Mouse (Mus musculus): ENCODE results near the gene Prrg2. TPM values are rescaled to one million over a fixed set of nuclear protein-coding genes. Genes with fewer than 3 reads are reported as not detected.
A peak's percentile ranks its signal among the peaks of the same experiment; 100 is the strongest.

Prrg2 gene
- polyA plus RNA-seq, 1 experiment from 2014 or later = 17.9 TPM

DNA sequence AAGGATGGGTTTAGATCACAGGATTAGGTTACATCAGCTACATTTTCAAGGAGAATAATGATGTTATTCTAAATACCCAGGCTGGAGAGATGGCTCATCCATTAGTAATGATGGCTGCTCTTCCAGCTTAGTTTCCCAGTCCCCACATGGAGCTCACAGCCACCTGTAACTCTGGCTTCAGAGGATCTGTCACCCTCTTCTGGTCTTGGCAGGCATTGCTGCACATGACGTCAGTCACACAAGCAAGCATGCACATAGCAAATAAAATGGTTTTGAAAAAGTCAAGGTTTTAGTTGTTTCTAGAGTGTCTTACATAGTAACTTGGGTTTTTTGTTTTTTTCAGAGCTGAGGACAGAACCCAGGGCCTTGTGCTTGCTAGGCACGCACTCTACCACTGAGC is 9.8 kb upstream of the Prrg2 start:
- no peak overlapping the region for H3K27ac ChIP-seq
- H3K27me3 ChIP-seq (replicated peaks) = no peaks in the 10 kb centered on the region
- H3K4me3 ChIP-seq = no peak overlapping the region
- no peak overlapping the region for H3K9ac ChIP-seq
- no peak for ATAC-seq (ENCODE audit: low FRiP score, low read depth)
- peaks cover 31% of the 10 kb centered on the region for H3K36me3 ChIP-seq
- 79% methylated on average over 2 of the region's 2 CpGs for WGBS
- H3K4me1 ChIP-seq = no peaks in the 10 kb centered on the region
- no peak overlapping the region for H3K4me2 ChIP-seq (replicated peaks)
- H3K9me3 ChIP-seq = no peaks in the 10 kb centered on the region

DNA sequence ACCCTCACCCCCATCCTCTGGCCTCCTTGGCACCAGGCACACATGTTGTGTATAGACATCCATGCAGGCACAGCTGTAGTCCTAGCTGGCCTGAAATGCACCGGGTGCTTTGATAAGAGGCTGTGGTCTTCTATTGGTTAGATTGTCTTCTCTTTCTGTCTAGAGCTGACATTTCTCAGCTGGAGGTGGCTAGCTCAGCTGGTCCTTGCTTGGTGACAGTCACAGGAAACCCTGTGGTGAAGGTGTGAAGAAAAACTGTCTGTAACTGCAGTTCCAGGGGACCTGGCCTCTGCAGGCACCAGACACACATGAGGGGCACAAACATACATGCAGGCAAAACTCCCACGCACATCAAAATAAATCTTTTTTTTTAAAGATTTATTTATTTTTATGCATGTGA is 7.2 kb upstream of the Prrg2 start:
- H3K9me3 ChIP-seq = no peaks in the 10 kb centered on the region
- H3K4me2 ChIP-seq (replicated peaks) = no peak overlapping the region
- H3K4me3 ChIP-seq = no peak overlapping the region
- no peaks in the 10 kb centered on the region for H3K4me1 ChIP-seq
- ATAC-seq (ENCODE audit: low FRiP score, low read depth) = no peak
- 89% methylated on average over 2 of the region's 2 CpGs for WGBS
- H3K27ac ChIP-seq = no peak overlapping the region
- peaks cover 13% of the 10 kb centered on the region; the same call in 1 of the 2 replicates for H3K36me3 ChIP-seq
- H3K27me3 ChIP-seq (replicated peaks) = no peaks in the 10 kb centered on the region
- no peak overlapping the region for H3K9ac ChIP-seq

GRCm38 (mm10) chr7:45068000-45068318 is 5.5 kb upstream of the Prrg2 start:
- Histone ChIP-seq H3K4me3 (no peak overlapping the region), H3K4me2 (replicated peaks) (no peak overlapping the region), H3K36me3 (no peaks in the 10 kb centered on the region), H3K9ac (no peak overlapping the region), H3K4me1 (peaks cover 10% of the 10 kb centered on the region; the same call in 1 of the 2 replicates), H3K9me3 (no peaks in the 10 kb centered on the region), H3K27ac (no peak overlapping the region), H3K27me3 (replicated peaks) (no peaks in the 10 kb centered on the region)
- 42% methylated on average over 5 of the region's 5 CpGs for WGBS
- 0 out of 2 replicates have a peak, but pooled peaks have one; percentile 48 for ATAC-seq (ENCODE audit: low FRiP score, low read depth)

- 77% methylated on average over 4 of the region's 4 CpGs for WGBS
- no peak for ATAC-seq (ENCODE audit: low FRiP score, low read depth)
These were observed 4.9 kb upstream of the Prrg2 start for GRCm38 (mm10) chr7:45067190-45067999.

GRCm38 (mm10) chr7:45061532-45062075 is 873 bp downstream of the Prrg2 start:
- Histone ChIP-seq H3K9ac (peak overlapping the region; percentile 39; the same call in 1 of the 2 replicates), H3K27me3 (replicated peaks) (no peaks in the 10 kb centered on the region), H3K4me2 (replicated peaks) (peak overlapping the region; percentile 72), H3K4me1 (peaks cover 30% of the 10 kb centered on the region), H3K9me3 (no peaks in the 10 kb centered on the region), H3K27ac (no peak overlapping the region), H3K4me3 (peak overlapping the region; percentile 53), H3K36me3 (no peaks in the 10 kb centered on the region)
- WGBS = 16% methylated on average over 11 of the region's 11 CpGs
- ATAC-seq (ENCODE audit: low FRiP score, low read depth) = no peak

More at GRCm38 (mm10) chr7:45067190-45067999, 4.9 kb upstream of the Prrg2 start:
- H3K36me3 ChIP-seq = no peaks in the 10 kb centered on the region
- no peak overlapping the region for H3K4me3 ChIP-seq
- H3K27me3 ChIP-seq (replicated peaks) = no peaks in the 10 kb centered on the region
- H3K4me2 ChIP-seq (replicated peaks) = no peak overlapping the region
- H3K4me1 ChIP-seq = peaks cover 10% of the 10 kb centered on the region; the same call in 1 of the 2 replicates
- no peaks in the 10 kb centered on the region for H3K9me3 ChIP-seq
- no peak overlapping the region for H3K9ac ChIP-seq
- no peak overlapping the region for H3K27ac ChIP-seq

GRCm38 (mm10) chr7:45060632-45061122 is 1.8 kb downstream of the Prrg2 start:
- WGBS = 94% methylated on average over 6 of the region's 6 CpGs
- no peak for ATAC-seq (ENCODE audit: low FRiP score, low read depth)
- H3K4me2 ChIP-seq (replicated peaks) = no peak overlapping the region

DNA sequence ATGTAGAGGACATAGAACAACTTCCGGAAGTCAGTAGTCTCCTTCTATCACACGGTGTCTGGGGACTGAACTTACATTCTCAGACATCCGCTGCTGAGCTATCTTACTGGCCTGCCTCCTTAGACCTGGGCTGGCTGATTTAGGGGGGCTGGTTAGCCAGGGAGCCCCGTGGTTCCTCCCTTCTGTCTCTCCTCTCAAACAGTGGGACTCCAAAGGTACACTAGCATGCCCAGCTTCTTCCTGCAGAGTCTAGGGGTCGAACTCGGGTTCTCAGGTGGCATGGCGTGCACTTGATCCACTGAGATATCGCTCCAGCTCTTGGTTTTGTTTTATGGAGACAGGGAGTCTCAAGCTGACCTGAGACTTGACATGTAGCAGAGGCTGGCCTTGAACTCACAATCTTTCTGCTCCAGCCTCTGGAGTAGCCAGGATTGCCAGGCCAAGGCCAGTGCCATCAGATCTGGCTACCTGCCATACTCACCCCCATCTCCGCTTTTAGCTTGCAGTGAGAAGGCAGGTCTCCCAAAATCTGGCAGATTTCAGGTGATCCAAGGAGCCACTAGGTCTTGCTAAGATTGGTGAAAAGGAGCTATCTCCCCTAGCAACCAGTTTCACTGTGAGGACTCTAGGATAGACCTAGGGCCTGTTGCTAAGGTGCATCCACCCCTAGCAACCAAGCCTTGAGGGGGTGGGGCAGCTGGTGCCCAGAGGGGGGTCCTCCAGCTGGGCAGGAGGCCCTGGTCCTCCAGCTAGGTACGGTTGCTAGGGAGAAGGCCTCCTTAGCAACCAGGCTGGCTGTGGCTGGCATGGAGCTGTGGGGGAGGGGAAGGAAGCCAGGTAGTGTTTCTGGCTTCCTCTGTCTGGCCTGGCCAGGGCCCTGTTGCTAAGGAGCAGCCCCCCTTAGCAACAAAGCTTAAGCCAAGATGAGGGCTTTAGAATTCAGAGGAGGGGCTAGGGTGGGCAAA is 3.6 kb downstream of the Prrg2 start:
- H3K27me3 ChIP-seq (replicated peaks) = no peaks in the 10 kb centered on the region
- H3K27ac ChIP-seq = no peak overlapping the region
- no peaks in the 10 kb centered on the region for H3K9me3 ChIP-seq
- 78% methylated on average over 10 of the region's 10 CpGs for WGBS
- H3K36me3 ChIP-seq = no peaks in the 10 kb centered on the region
- no peak overlapping the region for H3K9ac ChIP-seq
- peak overlapping the region; percentile 6; the same call in 1 of the 2 replicates for H3K4me2 ChIP-seq (replicated peaks)
- no peak for ATAC-seq (ENCODE audit: low FRiP score, low read depth)
- H3K4me3 ChIP-seq = no peak overlapping the region
- H3K4me1 ChIP-seq = peaks cover 30% of the 10 kb centered on the region

More at GRCm38 (mm10) chr7:45060632-45061122, 1.8 kb downstream of the Prrg2 start:
- Histone ChIP-seq H3K4me1 (peaks cover 30% of the 10 kb centered on the region), H3K36me3 (no peaks in the 10 kb centered on the region), H3K27me3 (replicated peaks) (no peaks in the 10 kb centered on the region), H3K27ac (no peak overlapping the region), H3K9me3 (no peaks in the 10 kb centered on the region), H3K9ac (no peak overlapping the region), H3K4me3 (no peak overlapping the region)

GRCm38 (mm10) chr7:45056972-45057348 is 5.5 kb downstream of the Prrg2 start:
- H3K4me2 ChIP-seq (replicated peaks) = no peak overlapping the region
- no peak overlapping the region for H3K27ac ChIP-seq
- H3K4me1 ChIP-seq = peaks cover 22% of the 10 kb centered on the region
- no peaks in the 10 kb centered on the region for H3K36me3 ChIP-seq
- H3K9me3 ChIP-seq = no peaks in the 10 kb centered on the region
- H3K27me3 ChIP-seq (replicated peaks) = no peaks in the 10 kb centered on the region
- H3K9ac ChIP-seq = no peak overlapping the region
- no peak for ATAC-seq (ENCODE audit: low FRiP score, low read depth)
- H3K4me3 ChIP-seq = no peak overlapping the region

DNA sequence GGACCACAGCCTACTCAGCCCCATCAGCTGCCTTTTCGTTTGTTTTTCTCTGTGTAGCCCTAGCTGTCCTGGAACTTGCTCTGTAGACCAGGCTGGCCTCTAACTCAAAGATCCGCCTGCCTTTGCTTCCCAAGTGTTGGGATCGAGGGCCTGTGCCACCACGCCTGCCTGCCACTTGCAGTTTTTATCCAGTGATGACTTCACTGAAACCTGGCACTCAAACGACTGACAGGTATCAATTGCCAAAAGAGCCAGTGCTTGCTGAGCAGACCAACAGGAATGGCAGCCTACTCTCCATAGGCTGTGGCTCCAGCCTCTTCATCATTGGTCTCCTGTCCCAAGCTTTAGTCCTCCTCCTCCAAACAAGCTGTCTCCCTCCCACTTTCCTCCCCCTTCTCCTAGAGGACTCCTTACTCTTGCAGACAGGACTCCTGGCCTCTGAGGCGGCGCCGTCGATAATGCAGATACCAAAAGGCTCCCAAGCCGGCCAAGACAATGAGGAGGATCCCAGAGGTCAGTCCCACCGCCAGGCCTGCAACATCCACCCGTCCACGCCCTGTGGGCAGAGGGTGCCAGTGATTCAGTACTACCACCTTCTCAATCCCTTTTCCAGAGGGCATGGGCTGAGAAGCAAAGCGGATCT is 6.0 kb downstream of the Prrg2 start:
- no peak for ATAC-seq (ENCODE audit: low FRiP score, low read depth)
- peaks cover 24% of the 10 kb centered on the region for H3K4me1 ChIP-seq
- no peak overlapping the region for H3K9ac ChIP-seq
- no peak overlapping the region for H3K4me3 ChIP-seq
- no peak overlapping the region for H3K4me2 ChIP-seq (replicated peaks)
- 68% methylated on average over 14 of the region's 14 CpGs for WGBS
- H3K36me3 ChIP-seq = no peaks in the 10 kb centered on the region
- no peaks in the 10 kb centered on the region for H3K27me3 ChIP-seq (replicated peaks)
- H3K27ac ChIP-seq = no peak overlapping the region
- H3K9me3 ChIP-seq = no peaks in the 10 kb centered on the region

DNA sequence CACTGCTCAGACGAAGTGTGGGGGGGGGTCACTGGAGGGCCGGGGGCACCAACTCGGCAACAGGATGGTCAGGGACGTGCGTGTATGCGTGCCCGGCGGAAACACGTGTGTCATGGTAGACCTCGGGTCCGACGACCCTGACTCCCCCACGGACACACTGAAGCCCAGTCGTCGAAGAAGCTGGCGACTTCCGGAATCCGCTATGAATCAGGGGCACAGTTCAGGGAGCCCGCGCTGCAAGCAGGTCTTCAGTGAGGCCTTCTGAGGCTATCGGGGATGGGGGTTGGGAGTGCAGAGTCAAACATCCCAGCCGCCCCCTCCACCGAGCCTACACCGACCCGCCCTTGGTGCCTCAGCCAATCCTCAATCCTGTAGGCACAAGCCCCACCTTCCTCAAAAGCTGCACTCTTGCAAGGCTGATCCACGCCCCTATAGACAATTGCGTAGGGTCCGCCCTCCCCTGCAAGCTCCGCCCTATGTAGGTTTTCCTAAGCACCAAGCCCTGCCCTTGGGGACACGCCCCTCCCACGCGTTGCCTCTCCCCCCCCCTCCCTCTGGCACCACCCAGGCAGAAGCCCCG is 8.5 kb downstream of the Prrg2 start:
- peak overlapping the region; percentile 91 for H3K4me2 ChIP-seq (replicated peaks)
- ATAC-seq (ENCODE audit: low FRiP score, low read depth) = peak; percentile 86
- WGBS = under 1% methylated on average over 33 of the region's 33 CpGs

DNA sequence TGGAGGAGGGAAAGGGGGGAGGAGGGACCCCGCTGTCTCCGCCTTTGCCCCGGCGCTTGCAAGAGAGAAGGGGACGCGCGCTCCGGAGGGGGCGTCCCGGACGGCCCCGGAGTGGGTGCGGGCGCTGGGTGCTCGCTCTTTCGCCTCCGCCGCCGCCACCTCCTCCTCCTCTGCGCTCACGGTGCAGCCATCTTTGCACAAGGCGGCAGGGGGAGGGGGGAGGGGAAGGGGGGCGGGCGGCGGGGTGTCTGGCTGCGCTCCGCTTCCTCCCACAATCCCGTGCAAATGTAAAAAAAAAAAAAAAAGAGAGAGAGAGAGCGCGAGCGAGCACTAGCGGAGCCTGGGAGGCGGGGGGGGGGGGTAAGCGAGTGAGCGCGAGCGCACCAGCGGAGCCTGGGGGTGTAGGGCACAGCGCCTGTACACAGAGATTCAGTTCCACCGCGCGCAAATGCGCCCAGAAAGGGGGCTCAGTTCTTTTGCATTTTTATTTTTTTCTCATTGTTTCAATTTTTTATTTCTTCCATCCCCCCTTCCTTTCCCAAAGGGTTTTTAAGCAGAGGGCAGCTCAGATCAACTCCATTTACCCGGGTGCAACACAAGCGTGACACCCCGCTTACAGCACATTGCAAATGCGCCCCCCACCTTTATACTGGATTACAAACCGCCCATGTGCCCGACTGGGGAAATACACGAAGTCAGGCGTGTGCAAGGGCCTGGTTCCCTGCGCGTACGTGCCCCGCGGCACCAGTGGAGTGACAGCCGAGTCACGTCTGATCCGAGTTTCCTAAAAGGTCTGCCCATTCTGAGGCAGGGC is 9.2 kb downstream of the Prrg2 start:
- no peaks in the 10 kb centered on the region for H3K27me3 ChIP-seq (replicated peaks)
- peak overlapping the region; percentile 87 for H3K4me3 ChIP-seq
- peaks cover 20% of the 10 kb centered on the region for H3K4me1 ChIP-seq
- 1% methylated on average over 44 of the region's 59 CpGs for WGBS
- peaks cover 25% of the 10 kb centered on the region for H3K36me3 ChIP-seq
- peak overlapping the region; percentile 91 for H3K4me2 ChIP-seq (replicated peaks)
- H3K9ac ChIP-seq = peak overlapping the region; percentile 92
- H3K9me3 ChIP-seq = no peaks in the 10 kb centered on the region
- H3K27ac ChIP-seq = peak overlapping the region; percentile 91
- peak; percentile 52 for ATAC-seq (ENCODE audit: low FRiP score, low read depth)

More for the DNA sequence above, 8.5 kb downstream of the Prrg2 start:
- Histone ChIP-seq H3K4me3 (peak overlapping the region; percentile 87), H3K27me3 (replicated peaks) (no peaks in the 10 kb centered on the region), H3K9ac (peak overlapping the region; percentile 92), H3K9me3 (no peaks in the 10 kb centered on the region), H3K27ac (peak overlapping the region; percentile 91), H3K36me3 (peaks cover 18% of the 10 kb centered on the region), H3K4me1 (peaks cover 25% of the 10 kb centered on the region)
